Mouse (Mus musculus) yolk sac, embryonic 10.5 days (tissue): Measurements from ENCODE around the gene Nsd2.
A peak's percentile ranks its signal among the peaks of the same experiment; 100 is the strongest.

Experiments used
- DNase-seq: peaks from one replicate; pipeline ENCODE4 v3.0.0-alpha.2; 2017; ENCODE audit warnings: low spot score

Gene Nsd2

GRCm38 (mm10) chr5:33819876-33820732 lies at the start of gene Nsd2:
Gene Nsd2 (plus strand): TSS chr5:33820725.
- peak; percentile 83 for DNase-seq

- no peak for DNase-seq
These were observed 43.3 kb upstream of the Nsd2 start for GRCm38 (mm10) chr5:33777195-33777594.

- DNase-seq = no peak
These were observed 38.6 kb upstream of the Nsd2 start for GRCm38 (mm10) chr5:33781964-33782344.

- DNase-seq = peak; percentile 94
These were observed 38.1 kb upstream of the Nsd2 start, which contains the start of gene Letm1 for GRCm38 (mm10) chr5:33782345-33782998. Gene Letm1 (minus strand): TSS chr5:33782817.

- DNase-seq = no peak
These were observed 37.5 kb upstream of the Nsd2 start for GRCm38 (mm10) chr5:33782999-33783390.

- no peak for DNase-seq
These were observed 28.4 kb upstream of the Nsd2 start for GRCm38 (mm10) chr5:33791912-33792643.

GRCm38 (mm10) chr5:33803337-33803736 lies 17.2 kb upstream of the Nsd2 start:
- no peak for DNase-seq

- no peak for DNase-seq
These were observed 9.0 kb upstream of the Nsd2 start for GRCm38 (mm10) chr5:33811519-33811918.

GRCm38 (mm10) chr5:33816008-33816725 lies 4.4 kb upstream of the Nsd2 start:
- peak; percentile 21 for DNase-seq

GRCm38 (mm10) chr5:33818104-33818503 lies 2.4 kb upstream of the Nsd2 start:
- DNase-seq = peak; percentile 39

GRCm38 (mm10) chr5:33819141-33819875 lies 1.2 kb upstream of the Nsd2 start:
- DNase-seq = peak; percentile 9

- DNase-seq = peak; percentile 77
These were observed 452 bp downstream of the Nsd2 start for GRCm38 (mm10) chr5:33820733-33821621.

- no peak for DNase-seq
These were observed 1.4 kb downstream of the Nsd2 start for GRCm38 (mm10) chr5:33821901-33822427.

- no peak for DNase-seq
These were observed 1.9 kb downstream of the Nsd2 start for GRCm38 (mm10) chr5:33822456-33822855.

GRCm38 (mm10) chr5:33826001-33826400 lies 5.5 kb downstream of the Nsd2 start:
- no peak for DNase-seq

GRCm38 (mm10) chr5:33828107-33828506 lies 7.6 kb downstream of the Nsd2 start:
- no peak for DNase-seq

GRCm38 (mm10) chr5:33829958-33830357 lies 9.4 kb downstream of the Nsd2 start:
- DNase-seq = no peak

- no peak for DNase-seq
These were observed 10.3 kb downstream of the Nsd2 start for GRCm38 (mm10) chr5:33830832-33831231.

- no peak for DNase-seq
These were observed 20.8 kb downstream of the Nsd2 start for GRCm38 (mm10) chr5:33841331-33841730.

- DNase-seq = no peak
These were observed 22.0 kb downstream of the Nsd2 start for GRCm38 (mm10) chr5:33842549-33842948.
